Mouse (Mus musculus) cerebellum, adult (tissue): Measurements from ENCODE around the gene Vma21.

Experiments used
- ATAC-seq: cut with Nextera tagmentation; 2 replicates; pipeline ENCODE4 v1.9.2; 2017; ENCODE audit warnings: mild to moderate bottlenecking, moderate library complexity, mixed read lengths; ENCODE audit not compliant: insufficient number of reproducible peaks, low FRiP score, low TSS enrichment

Gene Vma21

DNA sequence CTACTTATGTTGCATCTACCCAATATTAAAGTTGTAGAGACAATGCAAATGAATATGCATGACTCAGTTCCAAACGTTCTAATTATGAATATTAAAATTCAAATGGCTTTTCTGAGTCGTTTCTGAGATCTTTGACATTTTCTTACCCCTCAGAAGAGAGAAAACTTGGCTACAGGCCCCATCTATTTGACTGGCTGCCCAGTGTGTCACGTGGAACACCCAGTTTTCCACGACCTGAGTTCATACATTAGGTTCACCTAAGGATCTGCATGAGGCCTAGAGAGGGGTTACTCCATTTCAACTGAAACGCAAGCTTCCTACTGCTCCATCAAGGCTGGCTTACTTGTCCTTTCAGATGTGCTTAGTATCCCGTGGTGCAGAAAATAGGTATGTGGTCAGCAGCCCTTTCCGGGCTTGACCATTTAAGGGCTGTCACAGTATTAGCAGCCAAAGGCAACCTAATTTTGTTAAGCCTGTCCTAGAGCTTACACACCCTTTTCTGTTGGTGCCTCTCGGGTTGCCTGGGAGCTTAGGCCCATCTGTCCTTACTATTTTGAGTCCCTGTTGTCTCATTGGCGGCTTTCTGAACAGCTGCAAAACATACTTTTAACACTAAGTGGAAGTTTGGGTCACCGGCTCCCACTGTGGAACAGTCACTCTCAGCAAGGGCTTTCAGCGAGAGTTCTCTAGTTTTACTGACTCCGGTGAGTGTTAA, at the start of gene Vma21:
Gene Vma21, plus strand, starts transcription at position 294 of the 715 bp plus-strand sequence.
- ATAC-seq, result peak; percentile 31

DNA sequence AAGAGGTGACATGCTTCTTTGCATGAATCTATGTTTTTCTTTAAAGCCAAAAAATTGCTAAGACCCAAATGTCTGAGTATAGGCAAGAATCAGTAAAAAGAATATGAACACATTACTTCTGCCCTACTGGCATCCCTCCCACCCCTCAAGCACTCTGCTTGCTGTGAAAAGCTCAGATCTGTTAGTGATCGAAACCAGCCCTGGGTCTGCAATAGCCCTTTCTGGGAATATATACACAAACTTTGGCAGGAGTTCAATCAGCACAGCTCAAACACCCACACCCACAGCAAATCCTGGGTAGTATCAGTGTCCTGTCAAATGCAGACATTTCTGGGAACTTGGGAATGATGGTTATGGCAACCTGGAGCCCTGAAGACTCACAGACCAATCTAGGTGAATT, 47.8 kb upstream of the Vma21 start:
- ATAC-seq, result no peak

DNA sequence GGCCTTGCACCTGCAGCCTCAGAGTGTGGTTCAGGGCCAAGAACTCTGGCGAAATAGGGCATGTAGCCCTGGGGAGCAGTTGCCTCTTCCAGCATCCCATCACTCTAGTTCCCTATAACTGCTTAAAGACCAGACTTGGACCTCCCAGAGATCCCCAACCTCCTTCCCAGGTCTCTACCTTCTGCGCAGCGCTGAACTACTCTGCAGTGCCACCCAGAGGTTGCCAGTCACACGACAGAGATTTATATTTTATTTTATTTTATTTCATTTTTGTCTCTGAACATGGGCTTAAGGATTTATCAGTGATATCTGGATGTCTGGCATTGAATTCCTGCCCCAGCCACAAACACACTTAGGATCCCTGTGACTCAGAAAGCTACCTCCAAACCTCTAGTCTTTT, 24.6 kb upstream of the Vma21 start:
- ATAC-seq, result no peak

DNA sequence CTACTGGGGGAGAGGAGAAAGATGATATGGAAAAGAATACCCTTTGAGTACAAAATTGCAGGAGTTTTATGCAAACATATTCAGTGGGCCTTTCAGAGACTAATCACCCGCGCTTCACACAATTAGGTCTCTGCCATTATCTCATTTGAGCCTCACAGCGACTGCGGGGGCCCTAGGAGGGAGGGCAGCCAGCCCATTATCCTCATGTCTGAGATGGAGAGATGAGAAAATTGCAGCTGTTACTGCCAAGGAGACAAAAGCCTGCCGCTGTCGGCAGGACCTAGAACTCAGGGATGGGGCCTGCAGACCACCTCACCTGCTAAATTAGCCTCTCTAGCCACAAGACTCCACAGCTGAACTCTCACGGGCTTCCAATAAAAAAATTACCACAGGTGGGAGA, 18.0 kb upstream of the Vma21 start:
- no peak for ATAC-seq

DNA sequence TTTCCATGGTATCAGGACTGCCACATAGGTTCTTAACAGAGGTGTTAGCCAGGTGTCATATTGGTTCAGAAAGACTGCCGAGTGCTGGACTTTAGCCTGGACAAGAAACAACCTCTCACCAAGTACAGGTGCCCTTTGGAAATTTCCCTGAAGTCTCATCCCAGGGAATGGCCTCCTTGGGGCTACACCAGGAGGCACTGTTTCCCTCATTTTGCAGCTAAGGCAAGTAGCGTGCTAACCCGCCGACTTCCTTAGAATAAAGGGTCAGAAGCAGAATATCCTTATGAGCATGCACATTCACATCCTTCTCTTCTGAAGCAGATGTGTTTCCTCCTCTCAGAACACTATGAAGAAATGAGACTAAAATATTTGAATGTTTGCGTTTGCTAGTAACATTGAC, 16.8 kb upstream of the Vma21 start:
- no peak for ATAC-seq

DNA sequence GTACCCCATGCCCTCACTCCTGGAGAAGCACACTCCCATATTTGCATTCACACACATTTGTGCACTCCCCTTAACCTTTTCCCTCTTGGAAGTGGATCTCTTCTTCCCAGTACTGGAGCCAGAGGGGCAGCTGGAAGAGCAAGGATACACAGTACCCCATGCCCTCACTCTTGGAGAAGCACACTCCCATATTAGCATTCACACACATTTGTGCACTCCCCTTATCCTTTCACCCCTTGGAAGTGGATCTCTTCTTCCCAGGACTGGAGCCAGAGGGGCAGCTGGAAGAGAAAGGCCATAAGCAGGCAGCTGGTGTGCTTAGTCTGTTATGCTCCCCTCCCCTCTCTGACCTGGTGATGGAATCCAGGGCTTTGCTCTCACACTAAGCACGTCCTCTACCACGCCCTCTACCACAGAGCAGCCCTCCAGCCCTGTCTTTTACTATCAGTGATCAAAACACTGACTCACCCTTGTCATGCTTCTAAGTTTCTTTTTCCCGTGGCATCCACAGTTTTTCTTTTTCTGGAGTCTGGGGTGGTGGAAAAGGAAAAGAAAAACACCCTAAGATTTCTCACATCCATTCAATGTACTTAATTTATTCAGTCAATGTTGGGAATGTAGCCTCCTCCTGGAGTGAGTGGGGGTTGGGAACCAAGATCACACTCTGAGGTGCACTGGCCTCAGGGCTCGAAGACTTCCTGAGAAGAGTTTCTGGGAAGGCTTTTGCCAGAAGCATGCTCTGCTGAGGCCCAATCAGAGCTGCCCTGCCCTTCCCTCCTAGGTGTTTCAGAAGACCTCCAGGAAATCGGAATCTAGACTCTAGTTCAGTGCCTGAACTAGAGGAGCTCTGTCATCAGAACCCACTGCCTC, 3.5 kb upstream of the Vma21 start:
- no peak for ATAC-seq

DNA sequence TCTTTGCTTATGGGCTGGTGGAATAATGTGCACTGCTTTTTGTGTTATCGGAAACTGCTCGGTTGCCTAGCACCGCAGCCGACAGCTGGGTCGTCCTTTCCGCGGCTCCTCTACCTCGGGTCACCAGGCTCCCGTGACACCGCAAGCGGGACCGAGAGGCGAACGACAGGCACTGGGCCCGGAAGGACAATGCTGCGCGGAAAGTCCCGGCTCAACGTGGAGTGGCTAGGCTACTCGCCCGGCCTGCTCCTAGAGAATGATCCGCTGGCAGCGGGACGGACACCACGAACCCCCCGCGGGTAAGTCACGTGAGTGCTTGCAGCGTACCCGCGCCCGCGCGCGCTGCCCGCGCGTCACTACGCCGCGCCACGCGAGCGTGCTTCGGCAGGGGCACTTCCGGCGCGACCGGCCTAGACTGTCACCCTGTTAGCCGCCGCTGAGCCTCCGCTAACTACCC, 705 bp downstream of the Vma21 start:
- peak; percentile 96 for ATAC-seq

DNA sequence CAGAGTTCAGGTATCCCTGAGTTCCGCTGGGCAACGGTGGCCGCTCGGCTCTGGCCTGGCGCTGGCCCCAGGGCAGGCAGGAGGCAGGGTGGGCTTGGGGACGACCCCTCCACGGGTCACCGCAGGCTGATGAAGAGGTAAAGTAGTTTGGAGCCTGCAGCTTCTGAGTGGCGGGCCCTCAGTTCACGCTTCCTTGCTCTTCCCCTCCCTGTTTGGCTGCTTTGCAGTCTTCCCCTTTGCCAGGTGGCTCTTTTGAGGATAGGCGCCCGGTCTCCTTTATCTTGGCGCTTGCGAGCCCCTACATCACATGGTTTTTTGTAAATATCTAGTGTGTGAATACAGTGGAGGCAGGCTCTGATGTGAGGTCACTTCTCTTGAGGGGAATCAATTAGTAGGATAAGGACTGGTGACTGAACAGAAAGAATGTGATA, 1.2 kb downstream of the Vma21 start:
- peak; percentile 37; the same call in 1 of the 2 replicates for ATAC-seq

DNA sequence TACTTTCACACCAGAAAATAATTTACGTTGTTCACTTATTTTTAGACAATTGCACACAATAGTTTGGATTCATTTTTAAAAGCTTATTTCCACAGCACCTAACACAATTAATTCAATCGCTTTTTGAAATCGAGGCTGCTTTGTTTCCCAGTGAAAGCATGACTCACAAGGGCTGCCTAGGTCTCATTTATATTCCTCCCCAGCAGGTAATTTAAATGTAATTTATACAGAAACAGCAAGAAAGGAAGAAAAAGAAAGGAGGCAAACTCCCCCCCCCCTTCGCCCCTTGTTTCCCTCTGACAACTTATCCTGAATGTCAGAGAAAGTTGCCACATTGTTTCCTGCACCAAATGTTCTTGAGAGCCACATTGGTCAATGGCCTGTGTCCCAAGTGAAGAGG, 23.2 kb downstream of the Vma21 start:
- no peak for ATAC-seq

DNA sequence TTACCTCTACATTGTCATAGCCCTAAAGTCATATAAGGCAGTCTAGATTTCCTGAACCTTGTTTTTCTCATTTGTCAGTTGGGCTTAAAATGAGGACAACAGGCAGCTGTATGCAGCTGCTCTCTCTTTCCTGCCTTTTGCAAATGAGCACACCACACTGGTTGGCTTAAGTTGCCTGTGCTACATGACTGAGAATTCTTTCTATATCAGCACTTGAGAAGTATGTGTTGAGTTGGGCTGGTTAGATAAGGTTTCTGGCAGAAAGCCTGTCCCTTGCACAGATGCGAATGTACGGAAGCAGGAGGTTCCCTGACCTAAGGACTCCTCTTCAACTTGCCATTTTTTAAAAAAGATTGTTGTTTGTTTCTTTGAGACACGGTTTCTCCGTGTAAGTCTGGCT, 31.0 kb downstream of the Vma21 start:
- ATAC-seq, result no peak

DNA sequence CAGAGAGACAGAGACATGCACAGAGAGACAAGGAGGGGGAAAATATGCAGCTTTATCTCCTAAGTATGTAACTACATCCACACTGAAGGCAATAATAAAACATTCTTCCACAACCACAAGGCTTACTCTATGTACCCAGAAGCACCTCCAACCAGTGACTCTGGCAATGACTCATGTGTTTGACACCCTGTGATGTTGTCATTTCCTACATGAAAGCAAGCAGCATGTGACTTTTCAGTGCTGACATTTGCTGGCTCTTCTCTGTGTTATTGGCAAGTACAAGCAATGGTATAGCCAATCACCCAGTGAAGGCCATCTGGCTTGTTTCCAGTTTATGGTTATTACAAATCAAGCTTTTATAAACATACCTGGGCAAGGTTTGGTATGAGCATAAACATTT, 38.1 kb downstream of the Vma21 start:
- no peak for ATAC-seq
